Mouse (Mus musculus): ENCODE measurements around the gene Fthl17a. TPM values are rescaled to one million over a fixed set of nuclear protein-coding genes. Genes with fewer than 3 reads are reported as not detected.
A peak's percentile ranks its signal among the peaks of the same experiment; 100 is the strongest.

Gene Fthl17a
- polyA plus RNA-seq, 2 experiments = 0.20 TPM; not detected in 1

GRCm38 (mm10) chrX:85292781-85293180, 43.3 kb downstream of the Fthl17a start:
- TF ChIP-seq POLR2A (IDR thresholded peaks at IDR 0.05; ENCODE audit: borderline replicate concordance, extremely low read depth, insufficient read depth, insufficient read length) = no peak
- H3K9me3 ChIP-seq (ENCODE audit: control insufficient read depth, low read length) = no peaks in the 10 kb centered on the region
- H3K9ac ChIP-seq (ENCODE audit: low read depth, low read length, severe bottlenecking) = no peak overlapping the region
- 67% methylated on average over 5 of the region's 5 CpGs for WGBS
- no peaks in the 10 kb centered on the region for H3K36me3 ChIP-seq (ENCODE audit: control insufficient read depth, insufficient read depth, low read length)
- H3K4me3 ChIP-seq (replicated peaks; ENCODE audit: low read length) = no peak overlapping the region
- no peak for DNase-seq (ENCODE audit: low spot score)
- H3K4me1 ChIP-seq (ENCODE audit: control insufficient read depth, insufficient read depth, low read length) = no peaks in the 10 kb centered on the region
- no peak for ATAC-seq (ENCODE audit: low FRiP score, low read depth)
- H3K4me2 ChIP-seq (replicated peaks; ENCODE audit: low read depth, low read length, severe bottlenecking) = no peak overlapping the region
- no peaks in the 10 kb centered on the region for H3K27me3 ChIP-seq (ENCODE audit: control insufficient read depth, insufficient read depth, low read length)
- no peak overlapping the region for H3K27ac ChIP-seq (replicated peaks; ENCODE audit: low read depth, low read length)

- Histone ChIP-seq H3K27ac (replicated peaks; ENCODE audit: low read depth, low read length) (no peak overlapping the region), H3K27me3 (ENCODE audit: control insufficient read depth, insufficient read depth, low read length) (no peaks in the 10 kb centered on the region), H3K9me3 (ENCODE audit: control insufficient read depth, low read length) (no peaks in the 10 kb centered on the region), H3K4me3 (replicated peaks; ENCODE audit: low read length) (no peak overlapping the region), H3K36me3 (ENCODE audit: control insufficient read depth, insufficient read depth, low read length) (no peaks in the 10 kb centered on the region), H3K4me2 (replicated peaks; ENCODE audit: low read depth, low read length, severe bottlenecking) (no peak overlapping the region), H3K9ac (ENCODE audit: low read depth, low read length, severe bottlenecking) (no peak overlapping the region), H3K4me1 (ENCODE audit: control insufficient read depth, insufficient read depth, low read length) (no peaks in the 10 kb centered on the region)
- ATAC-seq (ENCODE audit: low FRiP score, low read depth) = no peak
- WGBS = 34% methylated on average over 3 of the region's 3 CpGs
- no peak for TF ChIP-seq POLR2A (IDR thresholded peaks at IDR 0.05; ENCODE audit: borderline replicate concordance, extremely low read depth, insufficient read depth, insufficient read length)
- no peak for DNase-seq (ENCODE audit: low spot score)
Observed at GRCm38 (mm10) chrX:85294001-85294400, 44.5 kb downstream of the Fthl17a start.

- H3K4me2 ChIP-seq (replicated peaks; ENCODE audit: low read depth, low read length, severe bottlenecking) = no peak overlapping the region
- H3K27me3 ChIP-seq (ENCODE audit: control insufficient read depth, insufficient read depth, low read length) = no peaks in the 10 kb centered on the region
- TF ChIP-seq POLR2A (IDR thresholded peaks at IDR 0.05; ENCODE audit: borderline replicate concordance, extremely low read depth, insufficient read depth, insufficient read length) = no peak
- no peaks in the 10 kb centered on the region for H3K9me3 ChIP-seq (ENCODE audit: control insufficient read depth, low read length)
- no peak overlapping the region for H3K27ac ChIP-seq (replicated peaks; ENCODE audit: low read depth, low read length)
- no peak for ATAC-seq (ENCODE audit: low FRiP score, low read depth)
- no peak overlapping the region for H3K4me3 ChIP-seq (replicated peaks; ENCODE audit: low read length)
- H3K4me1 ChIP-seq (ENCODE audit: control insufficient read depth, insufficient read depth, low read length) = no peaks in the 10 kb centered on the region
- DNase-seq (ENCODE audit: low spot score) = no peak
- WGBS = 68% methylated on average over 4 of the region's 4 CpGs
- H3K9ac ChIP-seq (ENCODE audit: low read depth, low read length, severe bottlenecking) = no peak overlapping the region
- no peaks in the 10 kb centered on the region for H3K36me3 ChIP-seq (ENCODE audit: control insufficient read depth, insufficient read depth, low read length)
Observed at GRCm38 (mm10) chrX:85304674-85305073, 55.2 kb downstream of the Fthl17a start.

- no peaks in the 10 kb centered on the region for H3K4me1 ChIP-seq (ENCODE audit: control insufficient read depth, insufficient read depth, low read length)
- H3K4me3 ChIP-seq (replicated peaks; ENCODE audit: low read length) = no peak overlapping the region
- WGBS = 55% methylated on average over 4 of the region's 4 CpGs
- no peak overlapping the region for H3K27ac ChIP-seq (replicated peaks; ENCODE audit: low read depth, low read length)
- no peaks in the 10 kb centered on the region for H3K9me3 ChIP-seq (ENCODE audit: control insufficient read depth, low read length)
- H3K36me3 ChIP-seq (ENCODE audit: control insufficient read depth, insufficient read depth, low read length) = no peaks in the 10 kb centered on the region
- H3K27me3 ChIP-seq (ENCODE audit: control insufficient read depth, insufficient read depth, low read length) = no peaks in the 10 kb centered on the region
- H3K4me2 ChIP-seq (replicated peaks; ENCODE audit: low read depth, low read length, severe bottlenecking) = no peak overlapping the region
- ATAC-seq (ENCODE audit: low FRiP score, low read depth) (no peak), DNase-seq (ENCODE audit: low spot score) (peak; percentile 28)
- TF ChIP-seq POLR2A (IDR thresholded peaks at IDR 0.05; ENCODE audit: borderline replicate concordance, extremely low read depth, insufficient read depth, insufficient read length) = no peak
- H3K9ac ChIP-seq (ENCODE audit: low read depth, low read length, severe bottlenecking) = no peak overlapping the region
Observed at GRCm38 (mm10) chrX:85318576-85318975, 69.1 kb downstream of the Fthl17a start.

- no peak for ATAC-seq (ENCODE audit: low FRiP score, low read depth)
- H3K27ac ChIP-seq (replicated peaks; ENCODE audit: low read depth, low read length) = no peak overlapping the region
- H3K4me1 ChIP-seq (ENCODE audit: control insufficient read depth, insufficient read depth, low read length) = no peaks in the 10 kb centered on the region
- no peaks in the 10 kb centered on the region for H3K9me3 ChIP-seq (ENCODE audit: control insufficient read depth, low read length)
- no peak for TF ChIP-seq POLR2A (IDR thresholded peaks at IDR 0.05; ENCODE audit: borderline replicate concordance, extremely low read depth, insufficient read depth, insufficient read length)
- no peak overlapping the region for H3K4me2 ChIP-seq (replicated peaks; ENCODE audit: low read depth, low read length, severe bottlenecking)
- H3K27me3 ChIP-seq (ENCODE audit: control insufficient read depth, insufficient read depth, low read length) = no peaks in the 10 kb centered on the region
- WGBS = 39% methylated on average over 1 of the region's 1 CpGs
- no peak overlapping the region for H3K9ac ChIP-seq (ENCODE audit: low read depth, low read length, severe bottlenecking)
- peak; percentile 58 for DNase-seq (ENCODE audit: low spot score)
- no peak overlapping the region for H3K4me3 ChIP-seq (replicated peaks; ENCODE audit: low read length)
- no peaks in the 10 kb centered on the region for H3K36me3 ChIP-seq (ENCODE audit: control insufficient read depth, insufficient read depth, low read length)
Observed at GRCm38 (mm10) chrX:85319193-85319592, 69.7 kb downstream of the Fthl17a start.
